Mouse (Mus musculus): ENCODE data around the gene Lrba. TPM values are rescaled to one million over a fixed set of nuclear protein-coding genes. Genes with fewer than 3 reads are reported as not detected.

Gene Lrba
- polyA plus RNA-seq, 1 experiment: 5.4 TPM

DNA sequence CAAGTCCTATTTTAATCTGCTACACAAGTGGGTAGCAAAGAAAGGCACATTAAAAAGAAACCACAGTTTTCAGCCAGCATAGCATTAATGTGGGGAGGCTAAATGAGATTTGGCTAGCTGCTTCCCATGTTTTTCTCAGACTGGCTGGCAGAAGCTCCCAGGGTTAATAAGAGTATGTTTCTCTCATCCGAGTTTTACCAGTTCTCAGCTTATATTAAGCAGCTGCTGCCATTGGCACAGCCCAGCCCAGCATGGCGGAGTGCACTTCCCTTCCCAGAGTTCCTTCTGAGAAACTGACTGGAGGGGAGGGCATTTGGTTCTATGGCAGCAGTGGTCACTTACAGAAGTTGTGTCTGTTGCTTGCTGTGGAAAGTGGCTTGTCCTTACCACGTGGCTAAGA is 514.4 kb downstream of the Lrba start:
- no peaks in the 10 kb centered on the region for H3K36me3 ChIP-seq (ENCODE audit: control insufficient read depth, insufficient read depth, low read length)
- no peak for TF ChIP-seq CTCF (IDR thresholded peaks at IDR 0.05; ENCODE audit: control insufficient read depth, insufficient read depth, insufficient replicate concordance, low read depth, low read length)
- TF ChIP-seq POLR2A (IDR thresholded peaks at IDR 0.05; ENCODE audit: control insufficient read depth, low read depth, low read length): no peak
- no peak overlapping the region for H3K27ac ChIP-seq (ENCODE audit: control insufficient read depth, insufficient read depth, low read depth, low read length)
- H3K27me3 ChIP-seq (ENCODE audit: control insufficient read depth, insufficient read depth, low read length): no peaks in the 10 kb centered on the region
- no peak overlapping the region for H3K4me3 ChIP-seq (ENCODE audit: control insufficient read depth, low read depth, low read length)
- no peaks in the 10 kb centered on the region for H3K4me1 ChIP-seq (ENCODE audit: control insufficient read depth, insufficient read depth, low read length)

DNA sequence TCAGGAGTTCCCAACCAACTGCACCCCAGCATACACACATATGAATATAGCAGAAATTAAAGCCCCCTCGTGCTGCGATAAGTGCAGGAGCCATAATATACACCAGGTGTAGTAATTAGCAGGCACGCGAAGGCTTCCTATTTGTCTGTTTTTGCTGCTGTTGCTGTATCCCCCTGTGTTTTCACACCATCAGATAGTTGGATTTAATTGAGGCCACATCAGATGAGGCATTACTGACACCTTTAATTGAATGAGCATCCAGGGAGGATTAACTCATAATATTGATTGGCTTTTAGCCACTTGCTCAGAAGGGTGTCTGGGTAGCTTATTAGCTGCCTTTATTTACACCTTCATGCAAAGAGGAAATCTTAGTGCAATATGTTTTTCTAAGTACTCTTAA is 515.3 kb downstream of the Lrba start:
- Histone ChIP-seq H3K27ac (ENCODE audit: control insufficient read depth, insufficient read depth, low read depth, low read length) (no peak overlapping the region), H3K27me3 (ENCODE audit: control insufficient read depth, insufficient read depth, low read length) (no peaks in the 10 kb centered on the region)
- TF ChIP-seq POLR2A (IDR thresholded peaks at IDR 0.05; ENCODE audit: control insufficient read depth, low read depth, low read length) (no peak), CTCF (IDR thresholded peaks at IDR 0.05; ENCODE audit: control insufficient read depth, insufficient read depth, insufficient replicate concordance, low read depth, low read length) (no peak)

DNA sequence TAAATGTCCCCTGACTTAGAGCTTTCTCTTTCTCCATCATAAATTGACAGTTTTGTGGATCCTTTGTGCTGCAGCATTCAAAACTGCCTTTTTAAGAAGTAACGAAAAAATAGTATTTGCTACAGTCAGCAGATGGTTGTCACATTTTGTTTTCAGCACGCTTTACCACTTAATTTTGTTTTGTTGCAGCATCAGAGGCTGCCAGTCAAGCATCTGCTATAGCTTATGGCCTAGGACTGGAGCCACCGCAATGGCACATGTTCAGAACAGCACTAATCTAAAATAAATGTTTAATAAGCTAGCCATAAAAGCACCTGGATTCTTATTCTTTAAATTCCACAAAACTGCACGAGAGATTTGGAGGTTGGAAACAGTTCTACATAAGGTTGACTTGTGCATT is 520.9 kb downstream of the Lrba start:
- Histone ChIP-seq H3K4me1 (ENCODE audit: control insufficient read depth, insufficient read depth, low read length) (no peaks in the 10 kb centered on the region), H3K27me3 (ENCODE audit: control insufficient read depth, insufficient read depth, low read length) (no peaks in the 10 kb centered on the region), H3K36me3 (ENCODE audit: control insufficient read depth, insufficient read depth, low read length) (no peaks in the 10 kb centered on the region), H3K4me3 (ENCODE audit: control insufficient read depth, low read depth, low read length) (no peak overlapping the region), H3K27ac (ENCODE audit: control insufficient read depth, insufficient read depth, low read depth, low read length) (no peak overlapping the region)
- TF ChIP-seq CTCF (IDR thresholded peaks at IDR 0.05; ENCODE audit: control insufficient read depth, insufficient read depth, insufficient replicate concordance, low read depth, low read length) (no peak), POLR2A (IDR thresholded peaks at IDR 0.05; ENCODE audit: control insufficient read depth, low read depth, low read length) (no peak)

More for the DNA sequence above, 515.3 kb downstream of the Lrba start:
- Histone ChIP-seq H3K4me3 (ENCODE audit: control insufficient read depth, low read depth, low read length) (no peak overlapping the region), H3K4me1 (ENCODE audit: control insufficient read depth, insufficient read depth, low read length) (no peaks in the 10 kb centered on the region), H3K36me3 (ENCODE audit: control insufficient read depth, insufficient read depth, low read length) (no peaks in the 10 kb centered on the region)

DNA sequence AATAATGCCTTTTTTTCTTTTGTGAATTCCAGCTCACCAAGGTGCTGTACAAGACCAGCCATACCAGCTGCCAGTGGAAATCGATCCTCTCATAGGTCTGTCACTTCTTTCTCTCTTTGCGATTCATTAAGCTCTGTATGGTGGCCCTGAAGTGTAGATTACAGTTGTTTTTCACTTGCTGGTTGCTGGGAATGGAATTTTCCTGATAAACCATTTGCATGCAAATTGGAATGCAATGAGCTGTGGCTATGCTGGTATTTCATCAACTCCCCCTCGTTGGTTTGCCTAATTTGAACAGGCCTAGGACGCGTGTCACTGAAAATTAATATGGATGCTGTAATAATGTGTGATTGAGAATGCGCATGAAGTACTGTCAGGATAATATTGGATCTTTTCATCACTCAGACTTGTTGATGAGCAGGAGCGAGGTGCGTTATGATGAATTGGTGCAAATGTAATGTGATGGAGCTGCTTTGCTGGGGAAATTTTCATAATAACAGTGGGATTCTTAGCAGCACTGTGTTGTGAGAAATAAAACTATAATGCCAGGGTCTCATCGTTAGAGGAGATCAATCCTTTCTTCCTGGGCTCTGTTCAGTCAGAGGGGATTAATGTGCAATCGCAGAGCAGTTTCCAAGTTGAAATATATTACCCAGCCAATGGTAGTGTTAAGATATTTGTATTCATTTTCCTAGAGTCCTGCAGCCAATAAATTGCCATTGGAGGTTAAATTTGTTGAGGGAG is 521.5 kb downstream of the Lrba start:
- no peak overlapping the region for H3K4me3 ChIP-seq (ENCODE audit: control insufficient read depth, low read depth, low read length)
- H3K27ac ChIP-seq (ENCODE audit: control insufficient read depth, insufficient read depth, low read depth, low read length): no peak overlapping the region
- no peaks in the 10 kb centered on the region for H3K27me3 ChIP-seq (ENCODE audit: control insufficient read depth, insufficient read depth, low read length)
- no peaks in the 10 kb centered on the region for H3K4me1 ChIP-seq (ENCODE audit: control insufficient read depth, insufficient read depth, low read length)
- TF ChIP-seq POLR2A (IDR thresholded peaks at IDR 0.05; ENCODE audit: control insufficient read depth, low read depth, low read length): no peak
- no peak for TF ChIP-seq CTCF (IDR thresholded peaks at IDR 0.05; ENCODE audit: control insufficient read depth, insufficient read depth, insufficient replicate concordance, low read depth, low read length)
- H3K36me3 ChIP-seq (ENCODE audit: control insufficient read depth, insufficient read depth, low read length): no peaks in the 10 kb centered on the region

DNA sequence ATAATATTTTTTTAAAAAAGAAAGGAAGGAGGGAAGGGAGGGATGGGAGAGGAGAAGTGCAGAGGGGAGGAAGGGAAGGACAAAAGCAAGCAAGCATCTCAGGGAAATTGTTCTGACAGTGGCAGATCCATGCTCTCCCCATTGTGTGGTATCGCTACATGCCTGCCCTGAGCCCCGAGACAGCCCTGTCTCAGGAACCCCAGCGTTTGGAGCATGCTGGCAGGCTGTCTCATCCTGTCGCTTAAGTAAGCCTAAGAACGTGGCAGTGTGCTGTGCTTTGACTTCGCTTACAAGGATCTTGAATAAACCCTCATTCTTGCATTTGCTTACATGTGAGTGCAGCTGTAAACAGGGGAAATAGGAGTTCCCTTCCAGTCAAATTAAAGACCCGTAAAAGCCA is 526.2 kb downstream of the Lrba start:
- Histone ChIP-seq H3K4me1 (ENCODE audit: control insufficient read depth, insufficient read depth, low read length) (no peaks in the 10 kb centered on the region), H3K27me3 (ENCODE audit: control insufficient read depth, insufficient read depth, low read length) (no peaks in the 10 kb centered on the region), H3K36me3 (ENCODE audit: control insufficient read depth, insufficient read depth, low read length) (no peaks in the 10 kb centered on the region), H3K27ac (ENCODE audit: control insufficient read depth, insufficient read depth, low read depth, low read length) (no peak overlapping the region), H3K4me3 (ENCODE audit: control insufficient read depth, low read depth, low read length) (no peak overlapping the region)
- TF ChIP-seq POLR2A (IDR thresholded peaks at IDR 0.05; ENCODE audit: control insufficient read depth, low read depth, low read length): no peak

DNA sequence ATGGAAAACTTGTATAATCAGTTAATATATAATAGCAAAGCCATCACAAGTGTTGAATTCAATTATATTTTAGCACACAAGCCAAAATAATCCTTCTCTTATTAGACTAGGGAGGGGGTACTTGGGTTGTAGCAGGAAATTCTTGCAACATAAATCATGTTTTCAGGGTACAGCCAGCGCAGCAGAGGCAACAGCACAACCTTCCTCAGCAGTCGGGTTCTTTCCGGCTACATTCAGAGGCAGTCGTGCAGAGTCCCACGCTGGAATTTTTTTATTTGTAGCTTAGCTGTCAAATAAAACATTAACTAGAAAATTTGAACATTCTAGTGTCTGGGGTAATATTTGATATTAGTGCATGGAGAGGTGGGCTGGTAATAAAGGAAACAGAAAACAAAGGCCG is 529.7 kb downstream of the Lrba start:
- Histone ChIP-seq H3K4me3 (ENCODE audit: control insufficient read depth, low read depth, low read length) (no peak overlapping the region), H3K27me3 (ENCODE audit: control insufficient read depth, insufficient read depth, low read length) (no peaks in the 10 kb centered on the region), H3K4me1 (ENCODE audit: control insufficient read depth, insufficient read depth, low read length) (no peaks in the 10 kb centered on the region), H3K36me3 (ENCODE audit: control insufficient read depth, insufficient read depth, low read length) (no peaks in the 10 kb centered on the region), H3K27ac (ENCODE audit: control insufficient read depth, insufficient read depth, low read depth, low read length) (no peak overlapping the region)
- TF ChIP-seq POLR2A (IDR thresholded peaks at IDR 0.05; ENCODE audit: control insufficient read depth, low read depth, low read length) (no peak), CTCF (IDR thresholded peaks at IDR 0.05; ENCODE audit: control insufficient read depth, insufficient read depth, insufficient replicate concordance, low read depth, low read length) (no peak)

DNA sequence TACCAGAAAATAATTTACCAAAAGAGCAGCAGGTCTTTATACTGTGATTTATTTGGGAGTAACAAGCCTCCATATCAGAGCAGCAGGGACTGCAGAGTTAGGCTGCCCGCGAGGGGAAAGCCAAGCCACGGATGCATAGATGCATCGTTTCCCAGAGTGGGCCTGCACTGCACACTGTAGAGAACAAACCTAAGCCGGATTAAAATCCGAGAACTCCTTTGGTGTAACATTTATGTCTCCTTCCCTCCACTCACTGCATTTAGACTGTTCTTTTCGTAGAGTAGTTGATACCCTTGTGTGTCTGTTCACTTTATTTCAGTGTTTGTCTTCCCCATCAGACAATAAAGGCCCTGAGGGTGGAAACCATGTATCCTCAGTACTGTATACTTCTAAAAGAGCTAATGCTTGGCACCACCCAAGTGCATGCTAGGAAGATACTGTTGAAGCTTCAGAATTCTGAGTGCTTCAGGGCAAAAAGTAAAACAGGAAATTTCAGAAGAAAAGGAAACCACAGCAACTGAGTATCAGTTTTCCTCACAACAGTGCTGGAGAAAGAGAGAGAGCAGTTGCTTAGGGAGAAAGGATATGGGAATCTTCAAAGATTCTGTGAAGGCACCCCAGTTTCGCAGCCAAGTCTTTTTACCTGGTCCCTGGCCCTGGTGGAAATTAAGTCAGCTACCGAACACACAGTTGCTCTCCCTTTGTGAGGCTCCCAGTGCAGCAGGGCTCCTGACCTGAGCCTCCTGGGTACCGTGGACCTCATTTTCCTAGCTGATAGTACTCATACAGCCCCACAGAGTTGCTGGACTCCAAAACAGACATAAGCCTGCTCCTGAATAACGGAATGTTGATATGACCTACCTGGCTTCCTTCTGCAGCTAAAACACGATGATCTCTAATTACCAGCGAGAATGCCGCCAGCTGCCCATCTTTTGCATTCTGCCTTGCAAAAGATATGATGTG is 530.4 kb downstream of the Lrba start:
- TF ChIP-seq POLR2A (IDR thresholded peaks at IDR 0.05; ENCODE audit: control insufficient read depth, low read depth, low read length) (no peak), CTCF (IDR thresholded peaks at IDR 0.05; ENCODE audit: control insufficient read depth, insufficient read depth, insufficient replicate concordance, low read depth, low read length) (no peak)
- H3K27me3 ChIP-seq (ENCODE audit: control insufficient read depth, insufficient read depth, low read length): no peaks in the 10 kb centered on the region
- no peak overlapping the region for H3K4me3 ChIP-seq (ENCODE audit: control insufficient read depth, low read depth, low read length)
- no peak overlapping the region for H3K27ac ChIP-seq (ENCODE audit: control insufficient read depth, insufficient read depth, low read depth, low read length)
- no peaks in the 10 kb centered on the region for H3K36me3 ChIP-seq (ENCODE audit: control insufficient read depth, insufficient read depth, low read length)
- H3K4me1 ChIP-seq (ENCODE audit: control insufficient read depth, insufficient read depth, low read length): no peaks in the 10 kb centered on the region

Data from testis, adult 2 months (tissue).